Mouse (Mus musculus) kidney, postnatal 36 days (tissue): ENCODE measurements at regions not wholly inside any gene's neighbourhood (a gene's known extent, or its start where the extent isn't known, plus 50 kb on each side); places are given as distances from the start of the nearest gene placed in this dataset.

Experiments
- DNase-seq, 2 experiments: peaks; one replicate each; pipeline ENCODE4 v3.0.0; 2021 to 2022; ENCODE audit warnings: mixed read lengths in 2 of 2

DNA sequence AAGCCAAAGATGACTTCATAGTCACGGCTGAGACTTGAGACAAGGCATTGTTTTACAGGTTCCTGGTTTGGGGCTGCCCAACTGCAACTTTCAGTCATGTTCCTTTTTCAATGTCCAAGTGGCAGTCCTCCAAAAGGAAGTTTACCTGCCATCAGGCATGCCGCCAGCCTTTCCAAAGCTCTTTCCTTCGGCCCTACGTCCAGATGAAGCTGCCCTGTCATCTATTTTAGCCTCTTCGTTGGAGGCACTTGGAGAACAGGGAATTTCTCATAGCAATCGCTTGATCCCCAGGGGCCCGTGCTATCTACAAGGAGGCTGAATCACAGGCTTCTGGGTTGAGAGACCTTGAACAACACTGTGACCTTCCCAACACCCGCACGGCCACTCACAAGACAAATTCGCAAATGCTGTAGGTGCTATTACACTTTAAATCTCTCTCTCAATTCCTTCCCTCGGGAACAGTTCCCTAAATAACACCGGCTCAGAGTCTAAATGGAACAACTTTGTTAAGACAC, 468.4 kb downstream of the Efna5 start:
- DNase-seq: no peak

GRCm38 (mm10) chr17:62403739-62404138, 477.4 kb downstream of the Efna5 start:
- DNase-seq: no peak

GRCm38 (mm10) chr17:62393355-62394006, 487.6 kb downstream of the Efna5 start:
- DNase-seq: no peak

DNA sequence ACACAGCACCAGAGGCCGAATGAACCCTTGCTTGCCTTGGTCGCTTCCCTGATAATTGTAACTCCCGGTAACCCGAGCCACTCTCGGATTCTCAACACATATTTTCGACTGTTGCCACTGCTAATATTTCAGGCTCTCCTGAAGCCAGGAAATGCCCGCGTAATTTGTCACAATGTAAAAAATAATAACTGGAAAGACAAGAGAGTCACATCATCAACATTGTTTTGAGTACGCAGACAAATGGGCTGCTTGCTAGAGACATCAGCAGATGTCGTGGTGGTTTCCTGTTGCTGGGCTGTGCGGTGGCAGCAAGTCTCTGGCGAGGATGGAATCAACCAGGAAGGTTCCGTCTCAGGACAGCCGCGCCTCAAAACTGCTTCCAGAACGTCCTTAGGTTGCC, 497.1 kb downstream of the Efna5 start:
- no peak for DNase-seq

- DNase-seq: no peak
These were observed 502.2 kb downstream of the Efna5 start for GRCm38 (mm10) chr17:62378868-62379417.

DNA sequence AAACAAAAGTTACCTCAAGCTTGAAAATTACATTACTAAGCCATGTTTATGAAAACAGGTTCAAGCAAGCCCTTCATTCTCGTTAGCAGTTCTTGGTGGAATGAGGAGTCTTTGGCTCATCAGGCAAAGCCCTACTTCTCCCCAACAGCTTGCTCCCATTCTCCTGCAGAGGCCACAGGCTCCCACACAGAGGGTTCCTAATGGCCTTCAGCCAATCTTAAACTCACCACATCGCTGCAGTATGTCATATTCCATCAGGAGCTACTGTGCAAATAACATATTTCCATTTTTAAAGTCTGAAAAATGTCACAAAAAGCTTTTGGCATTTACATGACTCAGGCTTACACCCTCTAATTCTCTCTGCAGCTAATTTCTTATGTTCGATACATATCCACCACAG, 512.0 kb downstream of the Efna5 start:
- no peak for DNase-seq

DNA sequence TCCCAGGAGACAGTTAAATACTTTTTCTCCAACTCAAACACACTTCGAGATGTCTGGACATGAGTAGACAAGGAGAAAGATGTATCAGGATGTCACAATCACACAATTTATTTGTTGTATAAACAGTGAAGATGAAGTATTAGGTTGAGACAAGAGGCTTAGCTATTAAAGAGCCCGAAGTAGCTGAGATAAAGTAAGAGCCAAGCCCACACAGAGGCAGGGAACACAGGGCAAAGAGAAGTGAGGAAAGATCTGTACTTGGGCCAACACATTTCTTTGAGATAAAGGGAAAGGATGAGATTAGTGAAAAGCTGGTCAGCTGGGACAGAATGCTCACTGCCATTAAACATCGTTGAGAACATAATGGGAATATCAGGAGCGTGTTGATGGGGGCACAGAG, 513.2 kb downstream of the Efna5 start:
- DNase-seq: no peak

DNA sequence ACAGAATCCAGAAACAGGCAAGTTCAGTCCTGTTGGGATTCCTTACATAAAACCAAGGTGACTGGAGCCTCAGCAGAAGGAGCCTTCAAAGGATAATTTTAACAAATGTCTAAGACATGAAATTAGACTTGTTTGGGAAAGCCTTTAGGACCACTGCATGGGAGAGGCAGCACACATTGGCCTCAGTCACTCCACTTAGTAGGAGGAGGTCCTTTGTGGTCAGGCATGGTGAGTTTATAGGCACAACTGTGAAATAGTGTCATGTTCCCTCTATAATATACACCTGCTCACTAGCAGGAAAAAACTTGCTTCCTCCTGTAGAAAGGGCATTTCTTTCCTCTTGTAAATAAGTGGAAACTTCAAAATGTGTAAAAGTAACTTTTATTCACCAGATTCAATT, 522.8 kb downstream of the Efna5 start:
- DNase-seq: no peak

GRCm38 (mm10) chr17:62337890-62338557, 543.1 kb downstream of the Efna5 start:
- DNase-seq: no peak

GRCm38 (mm10) chr17:62330226-62330625, 550.9 kb downstream of the Efna5 start:
- DNase-seq: no peak

GRCm38 (mm10) chr17:62326844-62327243, 554.3 kb downstream of the Efna5 start:
- no peak for DNase-seq

- DNase-seq: no peak
These were observed 562.1 kb downstream of the Efna5 start for GRCm38 (mm10) chr17:62319033-62319432.

DNA sequence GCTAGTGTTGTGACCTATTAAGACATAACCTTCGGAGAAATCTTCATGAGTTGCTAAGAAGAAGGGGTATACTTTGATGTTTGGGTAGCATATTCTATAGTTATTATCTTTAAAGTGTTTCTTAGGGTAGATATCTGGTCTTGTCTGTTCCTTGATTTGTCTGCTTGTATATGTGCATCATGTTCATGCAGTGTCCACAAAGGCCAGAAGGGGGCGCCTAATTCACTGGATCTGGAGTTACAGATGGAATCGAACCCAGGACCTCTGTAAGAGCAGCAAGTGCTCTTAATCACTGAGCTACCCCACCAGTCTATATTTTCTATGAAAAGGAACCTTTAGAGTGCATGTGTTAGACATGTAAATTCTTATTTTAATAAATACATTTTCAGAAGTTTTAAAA, 571.1 kb downstream of the Efna5 start:
- DNase-seq: peak in 1 of 2 experiments; percentile 39

- DNase-seq: no peak
These were observed 574.0 kb downstream of the Efna5 start for GRCm38 (mm10) chr17:62307111-62307510.

- DNase-seq: no peak
These were observed 574.6 kb downstream of the Efna5 start for GRCm38 (mm10) chr17:62306524-62306923.

DNA sequence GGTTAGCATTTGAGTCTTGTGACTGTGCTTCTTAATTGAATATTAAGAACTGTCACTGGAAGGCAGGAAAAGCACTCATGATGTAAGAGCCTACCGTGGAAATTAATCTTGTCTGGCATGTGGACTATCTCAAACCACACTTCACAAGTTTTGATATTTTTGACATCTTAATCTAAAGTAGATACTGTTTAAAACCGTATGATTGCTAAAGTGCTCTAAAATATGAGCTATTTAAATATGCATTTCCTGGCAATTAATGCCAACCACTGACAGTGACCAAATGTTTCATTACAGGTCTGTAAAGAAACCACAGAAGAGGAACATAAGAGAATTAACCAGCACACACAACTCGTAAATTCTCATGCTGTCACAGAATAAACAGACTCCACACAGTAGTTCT, 576.0 kb downstream of the Efna5 start:
- DNase-seq: no peak

DNA sequence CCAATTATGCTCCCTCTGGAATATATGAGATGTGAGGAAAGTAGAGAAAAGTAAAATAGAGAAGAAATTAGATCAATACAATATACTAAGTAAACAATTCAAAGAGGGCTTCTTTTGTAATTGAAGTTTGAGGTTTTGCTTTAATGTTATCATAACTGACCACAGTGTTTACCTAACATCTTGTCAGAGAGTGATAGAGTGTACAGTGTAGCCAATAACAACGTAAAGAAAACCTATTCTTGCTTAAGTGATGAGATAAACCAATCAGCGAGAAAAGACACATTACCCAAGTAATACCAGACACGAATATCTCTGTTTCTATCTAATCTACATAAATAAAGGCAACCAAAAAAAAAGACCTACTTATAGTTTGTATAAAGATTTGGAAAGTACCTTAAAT, 577.0 kb downstream of the Efna5 start:
- no peak for DNase-seq

GRCm38 (mm10) chr17:62299875-62300274, 581.2 kb downstream of the Efna5 start:
- no peak for DNase-seq

DNA sequence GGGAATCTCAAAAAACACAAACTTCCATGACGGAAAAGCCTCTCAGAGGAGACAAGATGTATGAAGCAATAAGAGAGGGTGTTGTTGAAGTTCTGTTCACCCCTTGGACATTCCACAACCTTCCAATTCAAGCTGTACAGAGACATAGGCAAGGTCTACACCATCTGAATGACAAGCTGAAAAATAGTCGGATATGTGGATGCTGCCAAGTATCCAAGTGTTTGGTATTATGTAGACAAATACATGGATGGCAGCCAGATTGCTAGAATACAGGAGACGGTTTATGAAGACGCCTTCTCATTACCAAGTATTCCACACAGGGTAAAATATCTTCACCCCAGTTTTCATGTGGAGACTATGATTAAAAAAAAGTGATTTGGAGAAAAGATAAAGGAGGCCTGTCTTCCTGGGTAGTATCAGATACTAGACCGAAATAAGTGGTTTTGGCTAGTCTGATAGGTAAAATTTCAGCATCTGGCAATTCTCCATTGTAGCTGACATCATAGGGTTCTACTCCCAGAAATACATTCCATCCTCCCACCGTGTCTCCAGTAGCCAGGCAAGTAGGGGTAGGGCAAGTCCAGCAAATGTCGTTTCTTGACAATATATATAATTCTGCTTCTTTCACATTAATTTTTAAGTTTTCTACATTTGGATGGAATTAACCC, 583.6 kb downstream of the Efna5 start:
- DNase-seq: no peak

DNA sequence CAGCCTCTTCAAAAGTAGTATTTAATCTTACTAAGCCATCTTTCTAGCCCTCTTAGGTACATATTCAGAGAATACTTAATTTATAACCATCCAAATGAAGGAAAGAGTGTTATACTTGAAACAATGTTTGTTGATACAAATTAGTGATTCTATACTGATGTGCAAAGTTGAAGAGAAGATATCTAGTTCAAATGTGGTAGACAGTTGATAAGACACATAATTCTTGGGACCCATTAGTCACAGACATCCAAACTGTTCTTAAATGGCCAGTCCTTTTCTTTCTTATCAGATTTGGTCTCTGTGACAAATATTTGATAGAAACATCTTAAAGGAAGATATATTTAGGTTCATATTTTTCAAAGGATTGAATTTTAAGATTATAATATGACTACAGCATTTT, 585.7 kb downstream of the Efna5 start:
- no peak for DNase-seq

DNA sequence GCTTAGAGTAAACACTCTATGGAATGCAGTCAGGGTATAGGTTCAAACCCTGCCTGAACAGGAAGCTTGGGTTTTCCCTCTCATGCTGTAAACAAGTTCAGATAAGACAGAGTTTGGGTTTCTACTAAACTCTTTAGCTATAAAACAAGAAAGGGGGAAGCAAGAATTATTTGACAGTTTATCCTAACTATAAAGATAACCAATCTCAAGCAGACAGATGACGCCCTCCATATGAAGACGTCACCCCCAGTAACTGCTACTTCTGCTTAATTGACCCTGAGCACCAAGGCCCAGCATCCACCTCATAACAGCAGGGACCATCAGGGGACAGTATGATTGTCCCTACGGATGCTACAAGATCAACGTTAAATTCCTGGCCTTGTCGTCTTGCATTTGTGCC, 588.4 kb downstream of the Efna5 start:
- DNase-seq: no peak

- no peak for DNase-seq
These were observed 593.5 kb downstream of the Efna5 start for GRCm38 (mm10) chr17:62287666-62288065.

GRCm38 (mm10) chr17:62287127-62287526, 594.0 kb downstream of the Efna5 start:
- DNase-seq: no peak
